Mouse (Mus musculus) liver, postnatal 0 days (tissue): ENCODE data around the gene Nhsl1.

ENCODE experiments used
- CTCF ChIP-seq: sonication (generic); IDR thresholded peaks from 2 replicates; pipeline ENCODE4 v1.5.1; 2016; ENCODE audit warnings: antibody characterized with exemption, low read depth
- EP300 ChIP-seq: IDR thresholded peaks from 2 replicates; pipeline ENCODE4 v1.6.1; 2016; ENCODE audit warnings: antibody characterized with exemption, low read depth, mild to moderate bottlenecking

GRCm38 (mm10) chr10:18532293-18532692, 213.5 kb downstream of the Nhsl1 start:
- TF ChIP-seq CTCF (no peak), EP300 (no peak)
